Mouse (Mus musculus) ZHBTc4 (cell line): ENCODE data around the gene Tmem143.
"Not testable (repeated sequence)": the region's sequence is repeated elsewhere in the genome, so short reads cannot be mapped to it uniquely, and the experiment has no call there.

ENCODE experiments used
- DNase-seq: peaks from one replicate; pipeline ENCODE4 v3.0.0-alpha.2; 2011; ENCODE audit warnings: low read depth, low spot score

The Tmem143 gene

DNA sequence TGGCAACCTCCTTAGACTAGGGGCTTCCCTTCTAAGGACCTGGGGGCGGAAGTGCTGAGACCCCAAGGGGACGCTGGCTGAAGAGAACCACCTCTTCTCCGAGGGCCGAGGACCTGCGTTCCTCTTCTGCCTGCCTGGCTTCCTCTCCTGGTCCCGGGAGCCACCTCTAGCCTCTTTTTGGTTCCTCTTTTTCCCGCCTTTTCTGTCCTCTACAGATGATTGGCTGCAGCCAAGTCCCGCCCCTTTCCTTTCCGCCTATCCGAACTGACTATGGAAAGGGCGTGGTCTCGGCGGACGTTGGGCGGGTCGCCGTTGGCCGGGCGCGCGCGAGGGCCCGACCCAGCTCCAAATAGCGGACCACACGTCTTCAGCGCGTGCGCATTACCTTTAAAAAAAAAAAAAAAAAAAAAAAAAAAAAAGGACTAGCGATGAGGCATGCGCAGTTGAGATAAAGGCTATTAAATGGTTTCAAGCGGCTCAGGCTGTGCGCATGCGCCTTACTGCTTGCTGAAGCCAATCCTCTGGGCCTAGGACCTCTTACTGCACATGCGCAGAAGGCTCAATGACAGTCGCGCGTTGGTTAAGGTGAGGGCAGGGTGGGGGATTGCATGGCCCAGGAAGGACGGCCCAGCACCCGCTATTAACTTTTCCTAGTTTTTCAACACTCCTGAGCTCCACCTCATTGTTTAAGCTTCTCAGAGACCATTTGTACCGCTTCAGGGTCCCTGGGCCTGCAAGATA is at the start of gene Tmem143, which contains the start of gene Syngr4:
Gene Tmem143, plus strand, starts transcription at position 425 of the 741 bp plus-strand sequence.
Gene Syngr4, minus strand, starts transcription at position 198 of the 741 bp plus-strand sequence.
- DNase-seq, result peak; percentile 99

GRCm38 (mm10) chr7:45848447-45849027 is 48.2 kb upstream of the Tmem143 start:
- no peak for DNase-seq

- DNase-seq, result no peak
These were observed 46.1 kb upstream of the Tmem143 start for GRCm38 (mm10) chr7:45850661-45851060.

GRCm38 (mm10) chr7:45853089-45853488 is 43.7 kb upstream of the Tmem143 start:
- DNase-seq, result no peak

GRCm38 (mm10) chr7:45856950-45857901 is 39.5 kb upstream of the Tmem143 start:
- DNase-seq, result peak; percentile 88

DNA sequence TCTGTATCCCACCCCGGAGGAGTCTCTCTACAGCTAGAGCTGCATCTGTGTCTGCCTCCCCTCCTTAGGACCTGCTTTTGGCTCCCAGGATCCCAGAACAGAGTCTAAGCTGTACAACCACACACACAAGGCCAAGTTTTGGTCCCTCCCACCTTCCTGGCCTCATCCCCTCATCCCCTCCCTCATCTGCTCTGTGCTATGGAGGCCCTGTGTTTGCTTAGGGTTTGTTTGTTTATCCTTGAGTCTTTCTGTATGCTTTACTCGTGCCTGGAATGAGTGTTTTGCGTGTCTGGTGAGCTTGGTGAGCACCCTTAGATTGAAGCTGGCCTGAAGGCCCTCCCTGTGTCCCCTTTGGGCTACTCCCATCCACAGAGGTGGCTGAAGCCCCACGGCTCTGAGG is 37.7 kb upstream of the Tmem143 start:
- DNase-seq, result no peak

DNA sequence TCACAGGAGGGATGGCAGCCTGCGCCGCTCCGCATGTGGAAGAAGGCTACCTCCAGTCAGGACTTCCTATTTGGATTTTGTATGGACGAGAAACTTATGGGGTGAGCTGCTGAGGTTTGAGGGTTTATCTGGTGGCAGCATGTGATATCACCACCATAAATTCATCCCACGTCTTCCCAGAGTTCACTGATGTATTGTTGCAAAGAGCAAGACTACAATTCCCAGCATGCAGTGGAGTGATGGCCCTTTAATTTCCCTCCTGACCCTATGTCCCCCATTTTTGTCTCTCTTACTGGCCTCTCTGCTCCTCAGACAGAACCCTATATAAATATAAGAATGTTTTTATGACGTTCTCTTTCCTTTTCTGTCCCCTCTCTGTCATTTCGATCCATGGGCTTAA is 33.9 kb upstream of the Tmem143 start:
- no peak for DNase-seq

DNA sequence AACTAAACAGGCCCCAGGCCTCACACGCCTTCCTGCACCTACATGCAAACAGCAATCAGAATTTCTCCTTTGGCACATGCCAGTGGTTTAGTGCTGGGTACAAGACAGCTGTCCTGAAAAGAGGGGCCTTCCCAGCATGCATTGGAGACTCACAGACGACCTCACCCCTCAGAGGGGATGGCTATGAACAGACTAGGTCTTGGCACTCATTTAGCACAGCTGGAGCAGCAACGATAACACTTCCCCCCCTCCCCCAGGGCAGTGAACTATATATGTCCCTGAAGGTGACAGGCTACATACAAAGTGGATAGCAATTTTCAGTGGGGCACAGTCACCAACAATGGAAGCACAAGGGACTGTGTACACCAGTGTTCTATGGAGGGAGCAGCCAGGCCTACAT is 32.3 kb upstream of the Tmem143 start:
- DNase-seq, result no peak

- peak; percentile 99 for DNase-seq
These were observed 30.5 kb upstream of the Tmem143 start for GRCm38 (mm10) chr7:45865925-45866910.

DNA sequence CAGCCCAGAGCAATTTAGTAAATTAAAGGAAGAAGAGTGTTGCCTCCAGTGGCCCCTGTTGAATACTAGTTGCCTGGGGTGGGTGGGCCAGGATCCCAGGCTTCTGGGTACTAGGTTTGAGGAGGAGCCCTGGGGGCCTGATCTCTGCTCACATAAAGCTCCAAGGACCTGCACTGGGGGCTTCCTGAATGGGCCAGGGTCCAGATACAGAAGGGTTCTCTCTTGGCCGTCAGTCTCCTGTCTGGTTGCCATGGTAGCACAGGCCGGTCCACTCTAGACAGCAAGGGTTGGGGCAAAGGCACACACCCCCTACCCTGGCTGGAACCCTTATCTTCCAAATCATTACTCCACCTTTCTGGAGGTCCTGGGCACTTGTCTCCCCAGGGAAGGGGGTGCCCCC is 28.9 kb upstream of the Tmem143 start:
- no peak for DNase-seq

DNA sequence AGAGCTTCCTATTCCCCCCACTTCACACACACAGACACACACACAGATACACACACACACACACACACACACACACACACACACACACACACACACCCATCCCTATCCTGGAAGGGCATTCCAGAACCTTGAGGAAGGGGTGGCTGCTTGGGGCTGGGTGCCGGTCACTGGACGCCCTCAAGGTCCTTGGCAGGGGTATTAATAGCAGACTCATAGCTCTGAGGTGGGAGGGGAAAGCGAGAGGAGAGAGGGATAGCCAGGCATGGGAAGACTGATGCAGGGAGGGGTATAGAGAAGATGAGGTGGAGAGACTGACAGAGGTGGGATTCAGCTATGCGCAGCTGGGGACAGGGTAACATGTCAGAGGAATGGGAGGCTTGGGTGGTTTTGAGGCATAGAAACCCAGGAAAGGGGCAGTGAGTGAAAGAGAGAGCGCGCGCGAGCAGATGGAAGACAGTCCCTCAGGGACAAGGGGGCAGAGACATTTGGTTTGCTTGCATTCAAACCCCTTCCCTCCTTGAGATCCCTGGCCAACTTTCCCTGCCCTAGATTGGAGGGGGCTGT is 27.6 kb upstream of the Tmem143 start:
- no peak for DNase-seq

DNA sequence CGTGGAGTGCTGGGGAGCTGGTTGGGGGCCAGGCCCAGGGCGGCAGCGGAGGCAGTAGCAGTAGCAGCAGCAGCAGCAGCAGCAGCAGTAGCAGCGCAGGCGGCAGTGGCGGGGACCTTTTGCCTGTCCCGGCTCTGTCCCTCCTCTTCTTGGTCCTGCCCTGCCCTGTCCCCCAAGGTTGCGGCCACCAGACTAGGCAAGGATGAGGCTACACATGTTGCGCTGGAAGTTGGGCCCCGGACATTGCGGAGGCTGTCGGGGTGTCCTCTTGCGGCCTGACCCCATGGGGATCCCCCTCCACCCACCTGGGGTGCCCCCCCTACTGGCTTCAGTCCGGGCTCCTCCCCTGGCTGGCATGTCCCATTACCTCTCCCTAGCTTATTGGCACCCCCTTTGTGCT is 27.0 kb upstream of the Tmem143 start:
- no peak for DNase-seq

DNA sequence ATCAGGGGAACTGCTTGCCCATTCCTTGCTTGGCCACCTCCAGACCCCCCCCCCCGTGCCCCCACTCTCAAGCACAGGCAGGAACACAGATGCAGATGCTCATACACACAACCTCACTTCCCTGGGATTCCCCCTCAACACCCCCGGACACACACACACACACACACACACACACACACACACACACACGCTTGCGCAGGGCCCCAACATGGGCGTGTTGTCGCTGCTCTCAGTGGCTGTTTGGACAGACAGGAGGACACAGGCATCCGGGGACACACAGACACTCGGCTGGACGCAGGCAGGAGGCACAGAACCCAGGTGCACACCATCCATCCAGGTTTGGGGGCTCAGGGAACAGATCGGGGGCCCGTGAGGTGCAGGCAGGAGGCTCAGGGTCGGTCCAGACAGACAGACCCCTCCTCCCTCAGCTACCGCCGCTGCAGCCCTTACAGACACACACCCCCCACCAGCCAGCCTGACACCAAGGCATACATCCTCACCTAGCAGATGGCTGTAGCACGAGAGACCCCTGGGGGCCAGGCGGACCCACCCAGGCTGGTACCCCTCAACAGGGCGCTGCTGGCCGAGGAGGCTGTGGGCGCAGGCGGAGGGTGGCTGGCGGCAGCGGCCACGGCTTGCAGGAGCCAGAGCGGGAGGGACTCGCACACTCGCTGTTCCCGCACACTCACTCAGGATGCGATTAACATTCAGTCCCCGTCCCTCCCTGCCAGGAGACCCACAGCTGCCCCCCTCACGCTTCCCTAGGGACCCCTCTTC is 26.3 kb upstream of the Tmem143 start:
- no peak for DNase-seq

DNA sequence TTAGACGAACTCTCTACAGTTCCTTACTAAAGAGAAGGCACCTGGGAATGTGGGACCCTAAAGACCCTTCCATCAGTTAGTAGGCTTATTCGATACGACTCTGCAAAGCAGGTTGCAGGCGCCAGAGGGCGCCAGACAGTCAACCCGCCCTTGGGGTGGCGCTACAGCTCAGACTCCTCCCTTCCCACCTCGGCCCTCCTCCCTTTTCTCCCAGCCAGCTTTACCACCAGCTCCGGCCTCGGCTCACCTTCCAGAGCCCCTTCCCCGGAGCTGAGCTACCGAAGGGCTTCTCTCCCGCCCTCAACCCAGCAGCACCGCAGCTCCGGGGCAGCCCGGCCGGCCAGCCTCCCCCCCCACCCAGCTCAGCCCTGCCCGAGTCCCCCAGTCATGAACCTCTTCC is 24.1 kb upstream of the Tmem143 start, which contains the start of gene Kdelr1:
Gene Kdelr1, plus strand, starts transcription at position 149 of the 400 bp plus-strand sequence.
- DNase-seq, result peak; percentile 94

- peak; percentile 61 for DNase-seq
These were observed 23.4 kb upstream of the Tmem143 start for GRCm38 (mm10) chr7:45873061-45873947.

- DNase-seq, result no peak
These were observed 19.8 kb upstream of the Tmem143 start for GRCm38 (mm10) chr7:45876895-45877294.

DNA sequence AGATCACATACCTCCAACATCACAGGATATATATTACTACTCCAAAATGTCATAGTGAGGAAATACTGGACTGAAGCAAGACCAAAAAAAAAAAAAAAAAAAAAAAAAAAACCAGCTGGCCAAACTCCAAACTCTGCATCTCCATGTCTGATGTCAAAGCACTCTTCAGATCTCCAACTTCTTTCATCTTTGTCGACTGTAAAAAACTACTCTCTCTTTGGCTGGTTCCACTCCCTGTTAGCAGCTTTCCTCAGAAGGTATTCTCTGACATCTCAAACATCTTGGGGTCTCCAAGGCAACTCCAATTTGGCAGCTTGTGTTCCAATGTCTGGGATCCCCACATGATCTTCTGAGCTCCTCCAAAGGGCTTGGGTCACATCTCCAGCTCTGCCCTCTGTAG is 18.5 kb upstream of the Tmem143 start, which contains the start of gene Grin2d:
Gene Grin2d, minus strand, starts transcription at position 101 of the 400 bp plus-strand sequence.
- not testable (repeated sequence) for DNase-seq

- DNase-seq, result peak; percentile 58
These were observed 16.2 kb upstream of the Tmem143 start for GRCm38 (mm10) chr7:45880531-45880930.

DNA sequence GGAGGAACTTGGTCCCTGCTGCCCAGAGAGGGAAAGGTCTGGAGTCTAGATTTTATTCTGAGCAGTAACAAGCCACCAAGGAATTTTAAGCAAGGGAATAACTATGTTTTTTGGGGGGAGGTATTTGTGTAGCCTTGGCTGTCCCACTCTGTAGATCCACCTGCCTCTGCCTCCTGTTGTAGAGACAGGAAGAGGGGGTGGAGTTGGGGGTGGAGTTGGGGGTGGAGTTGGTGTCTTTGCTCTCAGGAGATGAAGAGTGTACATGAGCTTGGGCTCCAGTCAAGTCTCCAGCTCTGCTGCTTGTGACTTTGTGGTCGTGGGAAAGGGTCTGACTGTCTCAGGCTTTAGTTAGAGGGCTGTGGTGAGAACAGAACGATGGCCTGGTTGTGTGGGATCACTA is 15.7 kb upstream of the Tmem143 start:
- peak; percentile 51 for DNase-seq
